Mouse (Mus musculus): ENCODE data around the gene Kiz.

GRCm38 (mm10) chr2:147013194-147013969 lies 157.7 kb downstream of the Kiz start:
- no peak for TF ChIP-seq CTCF (IDR thresholded peaks at IDR 0.05; ENCODE audit: low read depth, low read length)
- no peak for TF ChIP-seq POLR2A (IDR thresholded peaks at IDR 0.05; ENCODE audit: extremely low read depth, insufficient read depth, low read length)

Measured in liver, adult 2 months (tissue).